Mouse (Mus musculus): Measurements from ENCODE around the gene Neil1.

Gene Neil1

DNA sequence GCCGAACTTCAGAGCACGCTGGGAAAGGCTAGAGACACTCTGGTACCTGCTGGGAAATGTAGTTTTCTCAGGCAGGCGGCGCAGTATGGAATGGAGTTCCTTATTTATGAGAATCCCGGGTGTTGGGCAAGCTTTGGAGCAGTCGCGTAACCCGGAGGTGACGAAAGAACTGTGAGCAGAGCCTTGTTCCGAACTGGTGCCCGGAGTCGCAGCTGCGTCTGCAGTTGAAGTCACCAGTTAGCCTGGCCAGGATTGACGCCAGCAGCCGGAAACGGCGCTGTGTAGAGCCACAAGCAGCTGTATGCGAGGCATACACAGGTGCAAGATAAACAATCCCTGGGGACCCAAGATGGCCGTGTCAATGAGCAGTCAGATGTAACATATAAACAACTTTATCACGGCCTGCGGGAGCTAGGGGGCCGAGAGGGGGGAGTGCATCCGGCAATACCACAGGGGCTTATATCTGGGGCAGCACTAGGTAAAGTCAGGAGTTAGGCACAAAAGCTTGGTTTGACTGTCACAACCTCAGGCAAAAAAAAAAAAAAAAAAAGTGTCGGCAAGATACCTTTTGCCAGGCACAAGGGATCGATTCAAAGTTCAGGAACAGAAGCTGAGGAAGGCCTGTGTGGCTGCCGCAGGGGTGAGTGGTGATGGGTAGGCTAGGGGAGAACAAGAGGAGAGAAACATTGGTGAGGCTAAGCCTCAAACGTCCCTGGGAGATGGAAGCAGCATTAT, at the start of gene Neil1:
TSS of gene Neil1 (minus strand) at position 162 of the 735 bp plus-strand sequence.
- peak; percentile 93 for DNase-seq

DNA sequence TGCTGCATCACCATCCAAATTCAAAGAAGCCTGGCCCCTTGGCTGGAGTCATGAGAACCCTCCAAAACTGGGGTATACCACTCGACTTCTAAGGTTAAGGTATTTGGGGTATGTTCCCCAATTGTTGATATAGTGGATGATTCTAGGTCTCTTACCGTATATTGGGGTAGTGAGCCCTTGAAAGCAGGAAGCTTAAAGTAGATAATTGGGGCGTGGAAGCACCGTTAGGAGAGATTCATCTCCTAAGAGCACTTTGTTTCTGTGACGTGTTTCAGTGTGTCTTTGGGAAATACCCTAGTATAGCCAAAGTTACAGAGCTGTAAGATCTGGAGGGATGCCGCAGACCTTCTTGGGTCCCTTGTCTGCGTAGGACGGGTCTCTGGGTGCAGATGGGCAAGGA, 49.3 kb upstream of the Neil1 start:
- no peak for DNase-seq

DNA sequence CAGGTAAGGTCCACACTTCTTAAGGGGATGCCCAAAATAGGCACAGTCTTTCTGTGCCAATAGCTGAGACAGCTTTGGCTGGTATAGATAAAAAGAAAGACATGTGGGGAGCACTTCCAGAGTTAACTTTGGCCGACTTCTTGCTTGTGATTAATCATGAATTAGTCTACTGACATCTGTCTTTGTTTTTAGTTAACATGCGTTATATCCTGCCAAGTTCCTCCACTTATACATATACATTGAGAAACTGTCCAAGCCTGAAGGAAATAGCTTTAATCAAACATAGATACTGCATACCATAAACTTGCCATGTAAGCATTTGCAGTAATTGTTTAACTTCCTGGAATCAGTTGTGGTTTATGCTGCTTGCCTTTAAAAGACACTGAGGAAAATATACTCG, 48.6 kb upstream of the Neil1 start:
- no peak for DNase-seq

DNA sequence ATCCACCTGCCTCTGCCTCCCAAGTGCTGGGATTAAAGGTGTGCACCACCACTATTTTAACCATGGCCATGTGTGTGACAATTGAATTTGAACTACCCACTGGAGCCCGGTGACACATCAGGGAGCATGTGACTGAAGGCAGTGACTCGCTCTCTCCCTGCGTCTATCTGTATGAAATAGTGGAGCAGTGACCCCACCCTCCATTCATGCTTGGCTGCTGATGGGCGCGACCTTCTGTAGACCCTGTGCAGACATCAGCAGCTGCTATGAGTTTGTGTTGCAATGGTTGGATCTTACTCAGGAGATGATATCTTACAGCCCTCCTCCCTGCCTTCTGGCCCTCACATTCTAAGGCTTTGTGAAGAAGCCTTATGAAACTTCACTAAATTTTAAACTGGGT, 20.3 kb upstream of the Neil1 start:
- DNase-seq, result no peak

DNA sequence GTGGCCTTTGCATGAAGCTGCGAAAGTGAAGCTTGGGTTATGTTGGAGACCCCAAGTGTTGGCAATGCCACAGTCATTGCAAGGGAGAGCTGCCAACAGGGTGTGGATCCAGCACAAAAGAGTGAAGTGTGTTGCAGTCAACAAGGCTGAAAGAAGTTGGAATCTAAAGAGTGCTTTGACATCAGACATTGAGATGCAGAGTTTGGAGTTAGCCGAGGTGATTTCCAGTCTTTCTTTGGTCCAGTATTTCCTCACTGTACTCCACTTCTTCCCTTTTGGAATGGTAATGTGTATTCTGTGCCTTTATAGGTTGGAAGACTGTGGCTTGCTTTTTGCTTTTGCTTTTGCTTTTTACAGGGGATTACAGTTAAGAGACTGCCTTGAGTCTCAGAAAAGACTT, 18.1 kb upstream of the Neil1 start:
- no peak for DNase-seq

DNA sequence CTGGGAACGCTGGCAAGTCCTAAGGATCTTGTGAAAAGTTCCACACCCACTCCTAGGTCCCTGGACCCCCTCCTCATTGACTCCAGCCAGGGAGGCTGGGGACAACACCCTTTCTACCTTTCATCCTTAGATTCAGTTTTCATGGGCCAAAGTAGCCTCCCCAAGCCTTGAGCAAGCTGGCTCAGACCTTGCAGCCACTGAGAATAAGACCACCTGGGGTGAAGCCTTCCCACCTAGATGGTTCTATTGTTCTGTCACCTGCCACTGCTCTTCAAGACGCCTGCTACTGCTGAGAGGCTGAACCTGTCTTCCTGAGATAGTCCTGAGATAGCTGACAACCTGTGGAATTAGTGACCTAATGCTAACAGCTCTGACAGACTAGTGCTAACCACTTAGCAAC, 15.0 kb upstream of the Neil1 start:
- DNase-seq, result no peak

DNA sequence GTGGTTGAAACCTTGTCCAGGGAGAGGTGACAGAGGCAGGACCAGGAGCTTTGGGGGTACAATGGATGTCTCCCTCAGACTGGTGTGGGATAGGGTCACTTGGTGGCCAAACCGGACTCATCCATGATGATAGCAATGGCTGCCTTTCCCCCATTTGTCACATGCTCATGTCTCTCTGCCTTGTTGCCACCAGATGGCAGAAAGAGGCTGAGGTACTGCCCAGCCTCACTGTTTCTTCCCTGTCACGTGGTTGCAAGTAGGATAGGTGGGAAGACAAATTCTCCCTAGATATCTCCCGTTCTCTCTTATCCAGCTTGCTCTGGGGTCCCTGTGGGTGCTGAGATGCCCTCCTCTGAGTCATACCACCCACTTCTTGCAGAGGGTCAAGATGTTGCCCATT, 14.4 kb upstream of the Neil1 start:
- no peak for DNase-seq

DNA sequence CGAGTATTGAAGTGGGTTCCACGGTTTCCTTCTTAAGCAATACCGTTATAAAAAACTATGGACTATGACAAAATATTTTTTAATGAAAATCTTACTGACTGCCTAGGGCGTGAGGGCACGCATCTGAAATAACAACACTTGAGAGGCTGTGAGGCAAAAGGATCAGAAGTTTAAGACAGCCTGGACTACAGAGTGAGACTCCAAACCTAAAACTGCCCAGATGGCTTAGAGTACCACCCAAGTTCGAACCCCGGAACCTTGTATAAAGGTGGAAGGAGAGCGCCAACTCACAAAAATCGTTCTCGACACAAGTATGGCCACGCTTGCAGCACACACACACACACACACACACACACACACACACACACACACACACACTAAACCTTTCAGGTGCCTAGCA, 10.4 kb upstream of the Neil1 start:
- no peak for DNase-seq

DNA sequence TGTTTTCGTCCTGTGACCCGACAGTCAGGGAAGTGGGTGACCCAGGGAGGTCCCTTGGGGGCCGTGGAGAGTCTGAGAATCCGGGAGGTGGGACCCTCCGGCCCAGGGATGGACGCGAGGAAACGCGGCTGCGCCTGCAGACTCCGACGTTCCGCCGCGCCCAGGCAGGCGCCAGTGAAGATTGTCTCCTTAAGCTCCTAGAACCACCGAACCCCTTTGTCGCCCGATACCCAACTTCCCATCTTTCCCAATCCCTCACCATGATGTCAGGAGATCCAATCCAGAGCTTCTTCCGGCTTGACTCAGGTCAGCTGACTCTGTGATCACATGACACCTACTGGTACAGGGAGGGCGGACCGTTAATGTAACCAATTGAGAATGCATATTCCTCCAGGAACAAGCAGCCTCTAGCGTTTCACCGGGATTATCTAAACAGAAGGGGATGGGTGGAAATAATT, 9.9 kb upstream of the Neil1 start, which contains the start of gene Commd4:
TSS of gene Commd4 (minus strand) at position 319 of the 458 bp plus-strand sequence.
- DNase-seq, result peak; percentile 97

DNA sequence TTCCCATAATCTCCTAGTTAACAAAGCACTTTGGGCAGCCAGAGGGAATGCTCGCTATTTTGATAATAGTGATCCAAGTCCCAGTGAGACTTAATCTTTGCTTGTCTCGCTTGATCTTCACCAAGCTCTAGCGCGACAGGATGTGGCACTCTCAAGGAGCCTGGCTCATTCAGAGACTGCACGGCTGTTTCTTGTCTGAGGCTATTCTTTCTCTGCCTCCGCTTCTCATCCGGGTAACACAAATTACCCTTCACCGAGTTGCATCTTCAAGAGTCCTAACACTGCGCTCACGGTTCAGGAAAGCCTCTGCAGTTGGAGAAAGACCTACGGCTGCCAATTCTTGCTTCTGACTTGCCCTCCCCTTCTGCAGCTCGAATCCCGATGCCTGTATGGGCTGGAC, 9.4 kb upstream of the Neil1 start:
- DNase-seq, result no peak

DNA sequence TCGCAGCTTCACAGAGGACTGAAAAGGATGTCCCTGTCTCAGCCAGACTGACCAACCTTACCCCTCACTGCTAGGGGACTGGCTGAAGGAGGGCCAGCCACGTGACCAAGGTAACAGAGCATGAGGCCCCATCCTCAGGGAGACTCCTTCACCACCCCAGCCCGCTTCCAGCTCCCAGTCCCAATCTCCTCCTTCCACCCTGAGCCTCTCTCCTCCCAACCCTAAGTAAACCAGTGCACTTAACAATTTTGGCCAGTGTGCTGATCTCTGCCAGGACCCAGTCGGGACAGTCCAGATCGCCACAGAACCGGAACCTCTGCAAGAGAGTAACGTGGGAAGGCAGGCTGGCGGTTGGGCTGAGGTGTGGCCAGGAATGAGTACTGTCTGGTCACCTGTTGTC, 8.7 kb upstream of the Neil1 start:
- no peak for DNase-seq

DNA sequence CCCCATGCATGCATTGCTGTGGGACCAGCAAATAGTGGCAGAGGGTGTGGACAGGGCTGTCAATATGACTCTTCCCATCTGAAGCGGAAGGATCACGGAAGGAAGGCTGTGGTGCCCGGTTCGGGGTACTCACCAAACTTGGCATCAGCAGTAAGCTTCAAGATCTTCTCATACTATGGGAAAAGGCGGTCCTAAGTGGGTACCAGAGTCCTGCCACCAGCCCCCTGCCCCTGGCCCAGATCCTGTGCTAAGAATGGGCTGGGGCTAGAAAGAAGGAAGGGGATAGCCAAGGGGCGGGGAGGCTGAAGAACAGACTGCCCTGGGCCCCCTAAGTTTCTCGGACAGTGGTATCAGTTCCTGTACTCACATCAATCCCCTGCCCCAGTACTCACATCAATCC, 8.3 kb upstream of the Neil1 start:
- DNase-seq, result no peak

DNA sequence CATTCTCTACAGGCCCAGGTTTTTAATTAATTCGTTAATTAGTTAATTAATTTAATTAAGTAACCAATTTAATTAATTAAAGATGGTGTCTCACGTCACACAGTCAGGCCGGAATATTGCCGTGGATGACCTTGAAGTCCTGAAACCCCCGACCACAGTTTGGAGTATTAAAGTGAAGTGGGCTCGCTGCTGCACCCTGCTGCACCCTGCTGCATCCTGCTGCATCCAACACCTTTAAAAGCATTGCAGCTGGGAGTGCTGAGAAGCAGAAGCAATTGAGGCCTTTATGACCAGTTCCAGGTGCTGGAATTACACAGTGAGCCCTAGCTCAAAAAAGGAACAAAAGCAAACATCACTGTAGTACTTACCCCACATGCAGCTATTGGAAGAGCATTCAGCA, 4.2 kb upstream of the Neil1 start:
- no peak for DNase-seq

DNA sequence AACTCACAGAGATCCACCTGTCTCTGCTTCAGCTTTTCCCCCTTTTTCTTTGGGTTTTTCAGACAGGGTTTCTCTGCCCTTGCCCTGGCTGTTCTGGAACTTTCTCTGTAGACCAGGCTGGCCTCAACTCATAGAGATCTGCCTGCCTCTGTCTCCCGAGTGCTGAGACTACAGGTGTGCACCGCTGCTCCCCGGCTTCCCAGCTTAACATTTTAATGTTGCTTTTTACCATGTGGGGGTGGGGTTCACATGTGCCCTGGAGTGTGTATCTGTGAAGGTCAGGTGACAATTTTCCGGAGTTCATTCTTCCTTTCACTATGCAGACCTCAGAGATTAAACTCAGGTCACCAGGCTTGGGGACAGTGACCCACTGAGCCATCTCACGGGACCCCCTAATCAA, 2.1 kb upstream of the Neil1 start:
- DNase-seq, result no peak

DNA sequence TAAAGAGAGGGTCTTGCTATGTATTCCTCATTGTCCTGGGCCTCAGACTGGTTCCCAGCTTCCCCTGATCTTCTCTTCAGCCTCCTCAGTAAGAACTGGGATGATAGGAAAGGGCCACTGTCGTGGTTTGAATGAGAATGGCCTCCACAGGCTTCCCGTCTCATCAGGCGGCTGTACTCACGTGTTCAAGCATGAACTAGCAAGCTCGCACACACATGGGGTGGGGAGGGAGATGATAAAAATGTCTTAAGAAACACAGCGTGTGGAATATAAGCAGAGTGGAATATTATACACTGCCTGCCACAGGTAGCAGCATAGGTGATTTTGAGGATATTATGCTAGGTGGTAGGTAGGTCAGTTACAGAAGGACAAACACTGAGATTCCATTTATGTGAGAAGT, 916 bp upstream of the Neil1 start:
- no peak for DNase-seq

DNA sequence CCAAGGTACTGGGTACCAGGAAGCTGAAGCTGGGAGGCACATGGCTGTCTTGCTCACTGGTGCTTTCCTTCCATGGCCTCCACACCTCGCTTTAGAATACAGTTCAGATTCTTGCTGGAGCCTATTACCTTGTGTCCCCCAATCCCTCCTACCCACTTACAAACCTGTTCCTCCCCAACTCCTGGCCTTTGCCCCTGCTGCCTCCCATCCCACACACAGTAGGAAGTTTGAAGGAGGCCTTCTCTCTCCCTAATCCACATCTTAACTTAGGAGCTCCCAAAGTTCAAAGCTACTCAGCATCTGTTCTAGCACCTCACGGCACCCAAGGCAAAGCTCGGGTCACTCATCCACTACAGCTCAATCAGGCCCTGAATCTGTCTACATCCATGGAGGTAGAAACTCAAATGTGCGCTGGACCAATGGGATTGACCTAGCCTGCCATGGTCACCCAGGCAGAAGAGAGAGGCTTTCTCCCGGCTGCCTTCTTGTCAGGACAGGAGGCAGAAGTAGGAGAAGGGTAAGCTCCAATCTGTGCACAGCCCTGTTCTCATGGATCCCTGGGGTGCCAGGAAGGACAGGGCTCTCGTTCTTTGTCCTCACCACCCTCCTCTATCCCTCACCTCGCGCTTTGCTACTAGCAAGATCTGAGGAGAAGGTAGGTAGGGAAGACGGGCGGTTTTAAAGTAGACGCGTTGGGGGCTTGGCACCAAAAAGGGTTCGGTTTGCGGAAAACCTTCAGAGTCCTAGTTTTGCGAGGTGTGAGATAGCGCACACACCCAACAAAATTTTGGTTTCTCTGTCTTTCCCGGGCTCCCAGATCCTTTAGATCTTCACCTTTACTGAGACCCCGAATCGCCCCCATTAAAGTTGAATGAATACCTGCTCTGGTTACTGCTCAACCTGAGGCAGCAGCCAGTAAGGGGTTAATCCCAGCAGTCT, 631 bp downstream of the Neil1 start:
- no peak for DNase-seq

DNA sequence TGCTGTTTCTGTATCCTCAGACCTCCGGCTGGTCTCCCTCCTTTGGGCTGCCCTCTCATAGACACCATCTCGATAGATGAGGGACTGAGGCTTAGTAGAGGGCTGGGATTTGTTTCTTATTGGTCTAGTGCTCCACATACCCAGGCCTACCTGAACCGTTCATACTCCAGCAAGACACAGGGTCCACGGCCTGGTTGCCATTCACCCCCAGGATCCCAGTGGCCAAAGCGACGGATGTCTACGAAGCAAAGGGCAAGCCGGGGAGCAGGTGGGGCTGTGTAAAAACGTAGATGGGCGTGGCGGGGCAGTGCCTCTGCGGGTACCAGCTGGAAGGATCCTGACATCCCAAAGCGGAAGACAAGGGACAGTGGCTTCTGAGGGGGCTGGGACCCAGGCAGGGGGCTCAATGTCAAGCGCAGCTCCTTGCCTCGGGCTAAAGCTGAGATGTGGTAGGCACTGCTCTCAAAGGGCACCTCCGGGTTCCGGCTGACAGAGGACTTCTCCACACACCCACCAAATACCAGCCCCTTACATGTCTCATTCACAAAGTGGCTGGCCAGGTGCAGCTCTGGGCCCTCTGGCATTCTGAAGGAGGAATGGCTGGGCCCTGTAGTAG, 1.5 kb downstream of the Neil1 start:
- peak; percentile 11 for DNase-seq

DNA sequence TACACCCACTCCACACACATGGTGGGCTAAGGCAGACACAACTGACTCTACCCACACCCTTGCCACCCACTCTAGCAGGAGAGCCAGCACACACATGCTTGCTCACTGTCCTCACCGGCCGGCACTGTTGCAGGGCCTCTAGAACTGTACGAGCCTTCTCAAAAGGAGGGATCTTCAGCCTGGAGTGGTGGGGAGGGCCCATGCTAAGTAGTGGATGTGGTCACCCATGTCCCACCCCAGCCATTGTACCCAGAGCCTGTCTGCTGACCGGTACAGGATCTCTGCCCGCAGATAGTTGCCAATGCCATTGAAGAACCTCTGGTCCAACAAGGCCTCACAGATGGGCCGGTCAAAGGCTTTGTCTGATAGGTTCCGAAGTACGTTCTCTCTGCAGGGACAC, 3.3 kb downstream of the Neil1 start:
- no peak for DNase-seq

DNA sequence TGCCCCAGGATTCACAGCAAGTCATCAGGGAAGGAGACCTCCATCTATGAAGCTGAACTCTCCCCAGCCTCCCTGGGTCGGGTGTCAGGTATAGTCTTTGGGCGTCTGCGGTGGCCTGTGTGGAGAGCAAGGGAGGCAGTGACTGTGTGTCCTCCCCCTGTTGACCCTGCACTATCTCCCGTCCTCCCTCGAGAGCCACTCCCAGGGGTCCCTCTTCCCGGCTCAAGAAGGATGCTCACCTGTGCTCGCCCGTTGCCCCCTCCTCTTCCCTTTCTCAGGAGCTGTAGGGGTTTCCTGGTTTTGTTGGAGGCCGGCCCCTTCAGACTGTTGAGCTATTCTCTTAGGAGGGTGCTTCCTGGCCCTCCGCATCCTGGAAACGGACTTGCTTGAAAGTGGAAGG, 4.9 kb downstream of the Neil1 start:
- no peak for DNase-seq

DNA sequence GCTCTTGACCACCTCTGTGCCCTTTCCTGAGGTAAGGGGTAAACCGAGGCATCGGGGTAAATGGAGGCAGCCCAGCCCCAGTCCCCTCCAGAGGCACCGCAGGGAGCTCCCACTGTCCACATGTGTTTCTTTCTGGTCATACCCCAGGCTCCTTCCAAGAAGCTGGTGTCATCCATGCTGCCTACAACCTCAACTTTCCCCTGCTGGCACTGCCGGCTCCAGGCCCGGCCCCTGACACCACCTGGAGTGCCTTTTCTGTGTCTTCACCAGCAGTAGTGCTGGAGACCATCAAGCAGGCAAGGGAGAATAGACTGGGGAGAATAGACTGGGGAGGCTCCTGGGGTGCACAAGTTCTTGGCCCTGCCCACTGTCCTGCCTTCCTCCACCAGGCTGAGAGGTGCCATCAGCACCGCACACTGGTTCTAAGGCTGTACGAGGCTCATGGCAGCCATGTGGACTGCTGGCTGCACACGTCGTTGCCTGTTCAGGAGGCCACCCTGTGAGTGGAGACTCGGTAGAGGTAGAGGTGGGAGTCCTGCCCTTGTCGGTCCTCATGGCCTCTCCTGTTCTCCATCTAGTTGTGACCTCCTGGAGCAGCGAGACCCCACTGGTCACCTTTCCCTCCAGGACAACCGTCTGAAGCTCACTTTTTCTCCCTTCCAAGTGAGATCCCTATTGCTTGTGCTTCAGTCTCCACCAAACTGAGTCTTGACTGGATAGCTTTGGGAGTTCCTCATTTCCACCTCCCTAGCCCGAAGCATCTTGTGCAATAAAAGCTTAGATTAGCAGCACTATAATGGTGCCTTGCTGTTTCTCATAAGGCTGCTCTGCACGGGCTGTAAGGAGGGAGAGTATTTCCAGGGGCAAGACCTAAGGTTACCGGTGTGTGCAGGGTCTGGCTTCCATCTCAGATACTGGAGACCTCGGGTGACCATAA, 6.4 kb downstream of the Neil1 start:
- DNase-seq, result no peak

DNA sequence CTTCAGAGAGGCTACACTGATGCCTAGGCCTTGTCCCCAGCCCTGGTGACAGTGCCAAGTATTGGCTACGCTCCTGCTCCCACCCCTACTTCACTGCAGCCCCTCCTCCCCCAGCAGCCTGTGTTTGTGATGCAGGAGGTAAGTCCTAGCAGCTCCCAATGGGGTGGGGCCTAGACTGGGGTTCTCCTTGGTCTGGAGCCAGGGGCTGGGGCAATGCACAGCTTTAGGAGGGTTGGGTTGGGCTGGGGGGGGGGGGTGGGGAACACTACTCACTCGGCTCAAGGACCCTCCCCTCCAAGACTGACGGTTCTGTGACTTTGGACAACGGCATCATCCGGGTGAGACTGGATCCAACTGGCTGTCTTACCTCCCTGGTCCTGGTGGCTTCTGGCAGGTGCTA, 8.5 kb downstream of the Neil1 start:
- peak; percentile 6 for DNase-seq

DNA sequence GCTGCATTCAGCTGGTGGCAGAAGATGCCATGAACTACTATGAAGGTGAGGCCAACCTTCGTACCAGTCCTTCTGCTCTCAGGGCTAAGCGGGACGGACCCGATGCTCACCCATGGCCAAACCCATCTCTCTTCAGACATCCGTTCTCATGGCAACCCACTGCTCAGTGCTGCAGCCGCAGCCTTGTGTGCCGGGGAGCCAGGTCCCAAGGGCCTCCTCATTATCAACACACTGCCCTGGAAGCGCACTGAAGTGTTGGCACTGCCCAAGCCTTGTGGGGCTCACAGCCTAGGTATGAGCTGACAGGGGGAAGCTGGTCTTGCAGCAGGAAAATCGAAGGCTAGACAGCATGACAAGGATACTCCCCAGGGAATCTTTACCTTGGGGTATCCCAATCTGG, 9.0 kb downstream of the Neil1 start:
- DNase-seq, result no peak

DNA sequence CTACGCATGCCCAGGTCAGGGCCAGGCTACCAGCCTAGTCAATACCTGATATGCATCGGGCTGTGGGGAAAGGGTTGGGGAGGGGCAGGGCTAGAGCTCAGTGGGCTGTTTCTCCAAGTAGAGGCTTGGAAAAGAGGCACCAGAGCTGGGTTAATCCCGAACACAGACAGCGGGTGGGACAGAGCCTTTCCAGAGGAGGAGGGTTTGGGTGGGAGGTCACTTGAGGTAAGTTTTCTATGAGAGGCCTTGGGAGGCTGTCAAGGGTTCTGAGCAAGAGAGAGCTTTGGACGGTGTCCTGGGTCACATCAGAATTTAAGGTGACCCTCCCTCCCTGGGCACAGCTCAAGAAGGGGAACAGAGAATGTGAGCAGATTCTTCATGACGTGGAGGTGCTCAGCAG, 9.6 kb downstream of the Neil1 start:
- no peak for DNase-seq

All from lung, postnatal 10 days (tissue).